Mouse (Mus musculus) kidney, adult 18-20 months (tissue): Measurements from ENCODE around the gene Syne3.

ENCODE experiments used
- DNase-seq: peaks from one replicate; pipeline ENCODE4 v3.0.0; 2021

The Syne3 gene

DNA sequence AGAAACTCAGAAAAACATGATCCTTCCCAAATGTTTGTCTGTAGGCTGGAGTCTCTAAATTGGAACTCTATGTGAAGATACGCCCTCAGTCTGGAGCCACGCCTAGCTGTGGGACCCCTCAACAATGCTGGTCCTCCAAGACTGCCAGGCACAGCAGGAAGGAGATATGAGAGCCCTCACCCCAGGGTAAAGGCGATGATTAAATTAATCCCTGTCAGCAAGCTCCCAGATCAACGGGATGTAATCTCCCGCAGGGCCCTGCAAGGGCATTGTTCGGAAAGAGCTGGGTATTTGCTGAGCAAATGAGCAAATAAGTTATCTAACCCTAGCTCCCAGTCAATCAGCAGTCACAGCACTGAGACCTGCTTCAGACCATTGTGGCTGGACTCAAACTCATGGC is 11.1 kb downstream of the Syne3 start:
- no peak for DNase-seq

DNA sequence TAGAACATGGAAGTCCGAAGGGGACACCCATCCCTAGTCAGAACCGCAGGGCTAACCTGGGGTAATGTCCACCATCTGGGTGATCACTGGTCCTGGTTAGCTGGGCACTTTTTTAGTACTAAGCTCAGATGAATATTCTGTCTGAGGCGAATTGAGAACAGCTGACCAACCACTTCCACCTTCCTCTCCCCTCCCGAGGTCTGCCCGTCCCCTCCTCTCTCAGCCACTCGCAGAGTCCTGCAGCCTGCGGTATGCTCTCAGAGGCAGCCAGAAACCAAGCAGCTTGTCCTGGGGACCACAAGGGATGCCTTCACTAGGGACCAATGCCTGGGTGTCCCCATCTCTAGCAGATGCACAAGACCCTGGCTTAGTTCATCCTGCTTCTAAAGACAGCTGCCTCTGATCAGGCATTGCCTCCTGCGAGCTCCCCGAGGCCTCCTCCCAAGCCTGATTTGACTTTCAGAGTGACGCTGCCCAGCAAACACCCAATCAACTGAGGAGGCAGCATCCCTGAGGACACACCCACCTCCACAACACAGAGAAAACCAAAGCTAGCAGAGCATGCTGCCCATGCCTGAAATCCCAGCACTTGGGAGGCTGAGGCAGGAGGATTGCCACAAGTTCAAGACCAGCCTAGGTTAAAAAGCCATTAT is 11.8 kb downstream of the Syne3 start:
- DNase-seq, result no peak

DNA sequence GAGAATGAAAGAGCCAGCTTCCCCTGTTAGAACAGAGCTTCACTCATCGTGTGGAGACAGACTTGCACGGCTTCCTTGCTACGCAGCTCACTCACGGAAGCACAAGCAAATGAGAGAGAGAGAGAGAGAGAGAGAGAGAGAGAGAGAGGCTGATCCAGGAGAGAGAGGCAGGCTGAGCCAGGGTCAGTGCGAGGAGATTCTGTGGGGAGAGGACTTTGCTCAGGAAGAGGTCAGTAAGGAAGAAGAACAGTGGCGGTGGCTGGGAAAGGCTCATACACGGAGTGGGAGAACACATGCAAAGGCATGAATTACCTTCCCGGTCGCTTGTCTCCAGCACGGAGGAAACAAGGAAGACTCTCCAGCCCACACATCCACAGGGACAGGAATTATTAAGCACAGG is 12.4 kb downstream of the Syne3 start:
- DNase-seq, result no peak

DNA sequence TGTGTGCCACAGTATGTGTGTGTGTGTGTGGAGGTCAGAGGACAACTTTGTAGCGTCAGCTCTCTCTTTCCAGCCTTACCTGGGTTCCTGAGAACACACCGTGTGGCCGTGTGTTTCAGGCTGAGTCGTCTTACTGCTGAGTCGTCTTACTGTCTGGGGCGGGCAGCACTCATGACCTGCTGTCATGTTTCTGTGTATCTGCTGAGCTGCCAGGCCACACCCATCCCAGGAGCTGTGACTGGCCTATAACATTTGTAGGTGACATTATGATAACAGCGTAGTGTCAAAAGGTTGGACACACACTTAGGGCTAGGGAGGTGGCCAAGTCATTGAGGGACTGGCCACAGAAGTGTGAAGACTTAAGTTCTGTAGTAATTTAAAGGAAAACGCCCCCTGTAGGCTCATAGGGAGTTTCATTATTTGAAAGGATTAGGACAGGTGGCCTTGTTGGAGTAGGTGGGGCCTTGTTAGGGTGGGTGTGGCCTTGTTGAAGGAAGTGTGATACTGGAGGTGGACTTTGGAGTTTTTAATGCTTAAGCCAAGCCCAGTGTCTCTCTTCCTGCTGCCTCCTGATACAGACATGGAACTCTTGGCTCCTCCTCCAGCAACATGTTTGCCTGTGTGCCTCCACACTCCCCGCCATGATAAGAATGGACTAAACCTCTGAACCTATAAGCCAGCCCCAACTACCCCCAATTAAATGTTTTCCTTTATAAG is 13.4 kb downstream of the Syne3 start:
- DNase-seq, result no peak

DNA sequence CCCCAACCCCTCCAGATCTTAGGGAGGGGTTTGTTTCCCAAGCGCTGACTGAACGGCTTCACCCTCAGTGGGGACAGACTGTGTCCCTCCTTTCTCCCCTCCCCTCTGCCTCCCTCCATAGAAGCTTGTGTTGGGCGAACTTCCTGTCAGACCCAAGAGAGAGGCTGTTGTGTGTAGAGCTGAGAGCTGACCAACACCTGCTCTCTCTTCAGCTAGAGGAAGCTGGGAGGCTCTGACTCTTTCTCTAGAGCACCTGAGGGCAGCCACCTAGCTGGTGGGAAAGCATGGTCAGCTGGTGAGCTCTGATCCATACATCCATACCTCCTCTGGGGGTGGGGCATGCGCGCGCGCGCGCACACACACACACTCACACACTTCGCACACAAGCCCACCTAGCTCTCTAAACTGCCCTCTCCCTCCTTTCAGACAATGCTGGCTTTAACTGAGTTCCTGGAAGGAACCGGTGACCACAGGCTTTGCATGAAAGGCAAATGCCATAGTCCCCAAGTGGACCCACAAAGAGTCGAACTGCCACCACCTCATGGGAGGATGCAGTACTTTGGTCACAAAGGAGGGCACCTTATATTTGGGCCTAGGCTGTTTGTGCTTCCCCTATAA is 14.2 kb downstream of the Syne3 start:
- no peak for DNase-seq

DNA sequence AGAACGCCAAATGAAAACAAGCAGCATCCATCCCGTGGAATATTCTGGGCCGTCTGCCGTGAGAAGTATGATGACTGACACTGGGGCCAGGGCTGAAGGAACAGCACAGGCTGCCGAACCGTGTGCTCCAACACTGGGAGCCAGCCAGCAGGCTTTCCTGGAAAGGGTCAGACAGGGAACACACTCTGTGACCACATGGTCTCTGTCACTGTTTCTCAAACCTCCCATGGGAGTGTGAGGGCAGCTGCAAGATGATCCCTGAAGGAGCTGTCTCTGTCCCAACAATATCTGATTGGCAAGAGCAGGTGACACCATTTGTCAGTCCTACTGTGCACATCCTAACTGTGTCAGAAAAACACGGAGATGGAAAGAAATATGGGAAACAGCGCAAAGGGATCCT is 16.8 kb downstream of the Syne3 start:
- peak; percentile 53 for DNase-seq

DNA sequence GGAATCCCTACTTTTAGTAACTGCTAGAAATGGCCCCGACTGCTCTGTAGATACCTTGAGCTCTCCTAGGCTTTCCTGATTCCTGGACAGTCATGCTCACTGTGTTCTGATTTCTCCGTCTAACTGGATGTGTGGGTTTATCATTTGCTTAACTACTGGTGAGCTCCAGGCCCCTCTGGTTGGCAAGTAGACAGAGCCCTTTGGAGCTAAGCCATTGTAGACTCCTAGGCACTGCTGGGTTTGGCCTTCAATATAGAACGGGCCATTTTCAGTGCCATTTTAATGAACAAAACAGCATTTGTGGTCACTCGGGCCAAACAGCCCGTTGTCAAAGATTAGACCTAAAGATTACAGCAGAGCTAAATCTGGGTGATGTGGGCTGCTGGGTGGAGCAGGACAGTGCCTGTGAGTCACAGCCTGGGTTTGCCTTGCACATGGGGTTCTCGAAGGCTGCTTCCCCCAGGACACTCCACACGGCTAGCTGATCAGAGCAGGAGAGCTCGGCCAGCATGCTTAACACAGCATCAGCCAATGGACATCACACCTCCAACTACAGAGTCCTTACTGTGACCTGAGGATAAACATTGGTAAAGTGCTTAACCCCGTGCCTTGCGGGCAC is 17.4 kb downstream of the Syne3 start:
- DNase-seq, result no peak

DNA sequence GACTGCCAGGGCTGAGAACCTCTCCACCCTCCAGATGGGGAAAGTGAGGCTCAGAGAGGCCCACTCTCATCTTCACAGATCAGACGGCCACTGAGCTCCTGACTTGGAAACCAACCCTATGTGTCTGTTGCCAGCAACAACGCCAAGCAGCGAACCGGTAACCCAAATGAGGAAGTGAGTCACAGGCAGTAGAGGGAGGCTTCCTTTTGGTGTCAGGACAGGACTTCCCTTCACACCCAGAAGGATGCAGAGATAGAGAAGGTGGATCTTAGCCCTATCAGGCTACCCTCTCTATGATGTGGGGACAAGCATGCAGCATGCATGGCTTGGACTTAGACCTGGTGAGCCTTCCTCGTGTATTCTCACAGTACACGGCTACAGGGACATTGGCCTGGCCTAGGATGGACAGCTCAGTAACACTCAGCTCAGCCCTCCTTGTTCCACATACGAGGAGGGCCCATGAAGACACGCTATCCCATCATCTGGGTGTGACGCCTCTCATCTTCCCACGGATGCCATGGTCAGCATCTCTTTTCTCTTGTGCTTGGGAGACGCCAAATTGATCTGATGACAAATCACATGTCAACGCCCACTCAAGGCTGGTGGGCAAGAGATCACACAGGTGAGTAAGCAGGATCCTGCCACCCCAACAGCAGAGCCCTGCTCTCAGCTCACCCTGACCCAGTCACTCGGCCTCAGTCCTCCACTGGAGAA is 18.7 kb downstream of the Syne3 start:
- DNase-seq, result no peak

DNA sequence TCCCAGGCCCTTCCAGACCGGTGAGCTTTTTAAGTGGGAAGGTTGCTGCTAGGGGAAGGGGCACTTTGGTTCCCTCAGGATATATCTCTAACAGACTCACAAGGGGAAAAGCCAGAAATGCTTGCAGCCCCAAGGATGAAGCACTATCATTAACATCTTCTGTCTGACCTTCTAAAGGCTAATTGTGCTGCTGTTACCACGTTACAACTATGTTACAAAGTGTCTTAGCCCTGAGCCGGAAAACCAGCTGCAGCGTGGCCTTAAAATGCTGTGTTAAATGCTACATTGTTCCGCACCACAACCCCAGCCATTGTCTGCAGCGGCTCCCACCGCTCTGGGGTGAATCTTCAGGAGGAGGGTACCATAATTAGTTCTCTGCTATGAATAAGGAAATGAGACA is 21.7 kb downstream of the Syne3 start:
- no peak for DNase-seq

DNA sequence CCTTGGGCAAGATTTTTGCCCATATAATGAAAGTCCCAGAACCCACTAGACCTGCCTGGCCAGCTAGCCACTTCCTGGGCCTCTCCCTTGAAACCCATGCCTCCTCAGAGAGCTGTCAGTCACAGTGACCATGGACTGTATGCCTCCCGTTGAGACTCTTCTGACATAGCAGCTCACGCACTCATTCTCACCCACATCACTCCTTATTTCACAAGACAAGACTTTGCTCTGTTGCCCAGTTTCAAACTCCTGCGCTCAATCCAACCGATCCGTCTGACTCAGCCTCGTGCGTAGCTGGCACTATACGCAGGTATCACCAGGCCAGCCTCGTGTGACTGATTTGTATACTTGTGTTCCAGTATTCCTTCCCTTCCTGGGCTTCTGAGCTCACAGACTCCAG is 22.8 kb downstream of the Syne3 start:
- DNase-seq, result no peak

DNA sequence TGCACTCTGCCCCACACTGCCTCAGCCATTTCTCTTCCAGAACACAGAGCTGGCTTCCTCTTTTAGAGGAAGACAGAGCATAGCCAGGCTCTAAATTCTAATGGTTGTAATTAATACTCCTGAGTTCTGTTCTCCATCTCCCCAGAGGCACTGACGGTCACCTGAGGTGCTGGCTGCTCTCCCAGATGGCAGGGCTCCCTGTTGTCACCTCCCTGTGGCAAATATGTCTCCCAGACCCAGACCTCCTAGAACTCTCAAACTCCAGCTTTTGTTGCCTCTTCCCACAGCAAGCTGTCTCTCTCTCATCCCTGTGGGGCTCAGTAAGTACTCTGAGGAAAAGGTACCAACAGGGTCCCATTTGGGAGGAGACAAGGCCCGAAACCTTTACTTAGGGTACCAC is 23.6 kb downstream of the Syne3 start:
- no peak for DNase-seq

DNA sequence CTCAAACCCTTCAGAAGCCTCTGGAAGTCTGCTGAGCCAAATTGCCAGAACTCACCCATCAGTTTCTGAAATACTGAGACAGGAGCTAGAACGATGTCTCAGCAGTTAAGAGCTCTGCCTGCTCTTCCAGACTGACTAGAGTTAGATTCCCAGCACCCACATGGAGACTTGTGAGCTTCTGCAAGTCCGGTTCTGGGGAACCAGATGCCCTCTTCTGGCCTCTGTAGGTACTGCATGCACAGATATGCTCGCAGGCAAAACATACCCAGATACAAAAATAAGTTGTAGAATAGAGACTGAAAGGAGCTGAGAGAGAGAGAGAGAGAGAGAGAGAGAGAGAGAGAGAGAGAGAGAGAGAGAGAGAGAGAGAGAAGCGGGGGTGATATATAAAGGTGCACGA is 24.5 kb downstream of the Syne3 start:
- no peak for DNase-seq

DNA sequence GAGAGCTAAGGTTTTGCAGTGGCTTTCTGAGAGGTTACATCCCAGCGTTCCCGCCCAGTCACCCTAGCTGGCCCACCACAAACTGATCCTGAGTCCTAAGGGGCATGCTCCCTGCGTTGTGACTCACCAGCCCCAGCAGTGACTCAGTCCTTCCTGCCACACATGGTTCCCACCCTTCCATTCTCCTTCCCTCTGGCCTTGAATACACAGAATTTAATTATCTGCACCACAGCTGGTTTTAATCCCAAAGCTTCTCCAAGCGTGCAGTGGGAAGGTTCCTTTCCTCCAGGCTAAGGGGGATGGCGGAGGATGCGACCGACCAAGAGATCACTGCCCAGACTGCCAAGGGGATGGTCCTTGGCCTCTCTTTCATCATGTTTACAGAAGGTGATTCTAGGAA is 26.1 kb downstream of the Syne3 start:
- DNase-seq, result no peak

DNA sequence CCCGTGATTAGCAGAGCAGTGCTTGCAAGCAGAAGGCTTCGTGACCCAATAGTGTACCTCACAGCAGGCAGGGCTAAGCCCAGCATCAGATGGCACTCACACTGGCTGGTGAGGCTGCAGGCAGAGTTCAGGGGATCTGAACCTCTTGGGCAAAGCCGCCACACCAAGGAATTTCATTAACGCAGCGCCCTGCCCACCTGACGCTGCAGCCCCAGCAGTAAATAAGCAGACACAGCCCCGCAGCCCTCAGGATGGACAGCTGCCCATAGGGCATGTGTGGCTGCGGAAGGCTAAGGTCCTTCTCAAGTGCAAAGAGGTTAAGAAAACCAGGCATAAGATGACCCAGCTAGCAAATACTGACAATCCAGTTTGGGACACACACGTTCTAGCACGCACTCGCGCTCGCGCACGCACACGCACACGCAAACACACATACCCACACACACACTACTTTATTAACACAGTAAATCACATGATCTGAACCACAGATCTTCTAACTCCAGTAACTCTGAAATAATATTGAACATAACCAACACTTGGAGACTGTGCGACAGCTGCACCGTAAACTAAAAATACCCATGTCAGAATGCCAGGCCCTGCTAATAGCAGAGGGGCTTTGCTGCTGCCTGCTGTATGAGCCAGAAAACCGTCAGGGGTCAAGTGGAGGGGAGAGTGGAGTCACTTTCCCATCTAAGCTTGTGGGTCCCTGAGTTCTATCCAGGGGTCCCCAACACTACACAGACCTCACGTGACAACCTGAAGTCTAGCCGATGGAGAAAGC is 30.5 kb downstream of the Syne3 start:
- DNase-seq, result no peak

DNA sequence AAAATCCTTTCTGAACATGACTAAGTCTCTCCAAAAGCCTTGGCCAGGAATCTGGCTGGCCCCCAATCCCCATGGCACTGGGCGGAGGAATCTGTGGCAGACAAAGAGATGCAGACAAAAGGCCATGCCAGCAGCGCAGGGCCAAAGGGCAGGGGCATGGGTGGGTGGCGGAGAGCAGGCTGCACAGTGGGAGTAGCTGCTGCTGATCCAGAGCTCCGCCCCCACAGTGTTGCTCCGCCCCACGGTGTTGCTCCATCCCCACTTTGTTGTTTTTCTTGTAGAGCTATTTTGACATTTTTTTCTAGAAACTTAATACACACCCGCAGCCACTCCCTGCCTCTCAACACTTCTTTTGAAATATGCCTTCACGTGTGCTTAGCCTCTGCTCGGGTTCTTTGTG is 31.2 kb downstream of the Syne3 start:
- peak; percentile 65 for DNase-seq

DNA sequence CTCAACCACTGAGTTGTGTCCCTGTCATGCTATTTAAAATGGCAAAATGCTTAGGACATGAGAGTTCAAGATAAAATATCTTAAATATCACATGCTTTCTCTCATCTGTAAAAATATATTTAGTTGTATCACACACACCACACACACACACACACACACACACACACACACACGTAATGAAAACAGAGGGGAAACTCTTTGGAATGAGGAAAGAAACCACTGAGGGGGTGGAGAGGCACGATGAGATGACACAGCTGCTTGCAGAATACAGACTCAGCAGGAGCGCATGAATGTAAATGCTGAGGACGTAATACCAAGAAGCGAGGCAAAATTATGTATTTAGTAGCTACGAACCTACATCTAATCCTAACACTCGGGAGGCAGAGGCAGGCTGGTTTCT is 32.7 kb downstream of the Syne3 start:
- DNase-seq, result no peak

DNA sequence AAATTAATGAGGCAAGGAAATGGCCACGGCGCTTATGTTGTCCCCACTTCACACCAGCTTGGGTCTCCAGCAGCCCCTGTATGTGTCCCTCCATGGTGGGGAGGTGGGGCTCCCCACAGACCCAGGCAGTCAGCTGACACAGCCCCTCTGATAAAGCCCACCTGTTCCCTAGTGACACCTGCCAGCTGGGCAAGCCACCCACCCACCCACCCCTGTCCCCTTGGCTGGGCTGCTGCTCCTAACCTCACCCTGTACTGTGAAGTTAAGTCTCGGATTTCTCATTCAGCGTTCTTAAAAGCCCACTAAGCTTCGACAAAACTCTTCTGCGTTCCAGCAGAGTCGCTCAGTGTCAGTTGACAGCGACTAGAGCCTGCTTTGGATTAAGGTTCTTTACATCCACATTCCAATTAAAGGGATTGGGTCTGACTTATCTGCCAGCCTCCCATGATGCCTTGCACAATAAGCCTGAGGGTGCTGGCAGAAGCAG is 33.2 kb downstream of the Syne3 start:
- no peak for DNase-seq

DNA sequence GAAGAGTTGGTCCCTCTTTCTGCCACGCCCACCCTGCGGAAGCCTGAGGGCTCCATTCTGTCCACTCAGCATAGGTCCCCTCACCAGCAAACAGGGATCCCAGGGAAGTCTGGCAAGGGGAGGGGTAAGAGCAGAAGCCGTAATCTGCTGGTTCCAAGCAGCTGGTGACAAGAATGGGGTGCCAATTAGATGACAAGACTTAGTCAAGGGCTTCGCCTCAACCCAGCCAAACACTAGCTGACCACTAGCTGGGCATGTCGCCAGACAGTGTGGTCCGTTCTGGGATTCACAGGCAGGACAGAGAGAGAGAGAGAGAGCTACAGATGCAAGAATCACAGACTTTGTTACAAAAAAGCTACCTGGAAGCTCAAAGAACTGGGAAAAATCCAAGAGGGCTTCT is 36.7 kb downstream of the Syne3 start:
- DNase-seq, result no peak

DNA sequence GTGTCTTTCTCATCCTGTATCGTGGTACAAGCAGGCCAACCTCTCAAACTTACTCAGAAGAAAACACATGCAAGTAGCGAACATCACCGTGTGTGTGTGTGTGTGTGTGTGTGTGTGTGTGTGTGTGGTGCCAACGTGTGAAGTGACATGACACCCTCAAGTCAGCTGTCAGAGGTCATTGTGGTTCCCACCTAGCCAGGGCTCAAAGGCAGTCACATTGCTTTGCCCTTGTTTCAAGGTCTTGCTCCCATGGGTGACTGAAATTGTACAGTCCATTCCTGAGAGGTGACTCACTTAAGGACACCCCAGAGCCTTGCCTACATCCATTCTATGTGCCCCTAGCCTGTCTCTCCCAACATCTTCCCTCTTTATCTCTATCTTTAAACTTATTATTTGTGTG is 40.0 kb downstream of the Syne3 start:
- no peak for DNase-seq

DNA sequence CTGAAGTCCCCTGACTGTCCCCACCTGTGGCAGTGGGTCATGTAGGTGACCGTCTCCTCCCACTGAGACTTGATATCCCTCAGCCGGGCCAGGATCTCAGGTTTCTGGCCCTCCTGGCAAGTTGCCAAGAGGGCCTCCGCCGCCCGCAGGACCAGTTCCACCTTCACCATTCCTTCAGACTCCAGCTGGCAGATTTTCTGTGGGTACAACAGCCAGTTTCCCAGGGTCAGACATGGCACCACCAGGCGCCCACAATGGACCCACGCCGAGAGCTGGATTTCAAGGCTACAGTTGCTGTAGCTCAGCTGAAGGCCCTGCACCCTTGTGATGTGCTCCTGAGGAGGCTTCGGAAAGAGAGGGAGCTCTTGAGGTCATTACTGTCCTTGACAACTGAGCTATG is 40.4 kb downstream of the Syne3 start:
- no peak for DNase-seq

DNA sequence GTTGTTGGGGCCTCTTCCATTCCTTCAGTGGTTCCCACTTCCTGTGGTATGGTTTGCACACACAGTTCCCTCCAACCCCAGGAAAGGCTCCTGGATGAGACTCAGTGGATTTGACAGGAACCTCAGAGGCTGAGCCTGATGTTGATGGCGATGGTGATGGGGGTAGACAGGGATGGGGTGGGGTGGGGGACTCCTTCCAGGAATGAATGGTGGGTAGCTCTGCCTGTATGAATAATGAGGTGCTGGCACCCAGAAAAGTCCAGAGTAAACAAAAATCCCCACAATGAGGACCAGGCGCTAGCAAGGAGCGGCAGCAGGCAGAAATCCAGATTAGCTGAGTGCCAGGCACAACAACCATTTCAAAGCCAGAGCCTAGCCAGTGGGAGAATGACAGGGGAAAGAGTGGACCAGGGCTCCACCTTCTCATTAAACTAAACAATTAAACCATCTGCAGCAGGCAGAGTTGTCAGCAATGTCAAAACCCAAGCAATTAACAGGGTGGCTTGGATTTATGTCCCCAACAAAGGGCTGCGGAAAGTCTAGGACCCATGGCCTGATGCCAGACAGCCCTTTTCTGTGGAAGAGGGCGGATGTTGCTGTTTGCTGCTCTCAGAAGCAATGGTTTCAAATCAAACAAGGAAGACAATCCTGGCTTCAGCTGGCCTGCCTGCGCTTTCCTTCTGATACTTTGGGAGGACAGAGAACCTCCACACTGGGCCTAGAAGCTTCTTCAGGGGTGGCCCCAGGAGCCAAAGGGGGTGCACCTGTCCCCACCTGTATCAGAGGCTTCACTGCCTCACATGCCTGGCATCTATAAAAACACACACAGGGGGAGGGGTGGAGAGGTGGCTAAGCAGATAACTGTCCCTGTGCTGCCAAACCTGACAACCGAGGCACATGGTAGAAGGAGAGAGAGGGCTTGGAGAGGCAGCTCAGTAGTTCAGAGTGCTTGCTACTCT is 44.4 kb downstream of the Syne3 start:
- no peak for DNase-seq
